ENCODE assay signal across 32 mouse cellular contexts in the genomic region with DNA sequence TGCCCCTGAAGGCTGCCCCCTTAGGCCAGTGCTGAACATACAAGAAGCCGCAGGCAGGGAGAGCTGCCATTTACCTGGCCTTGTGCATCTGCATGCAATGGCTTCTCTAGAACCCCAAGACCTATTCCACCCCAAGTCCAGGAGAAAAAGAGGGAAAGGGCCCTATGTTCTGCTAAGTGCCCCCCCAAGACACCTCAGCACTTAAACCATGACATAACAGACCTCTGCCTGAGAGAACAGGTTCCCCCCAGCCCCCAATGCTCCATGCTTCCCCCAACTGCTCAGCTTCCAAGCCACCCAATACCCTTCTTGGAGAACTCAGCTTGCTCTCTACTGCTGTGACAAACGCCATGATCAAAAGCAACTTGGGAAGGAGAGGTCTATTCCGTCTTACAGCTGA. TPM values are rescaled to one million over a fixed set of nuclear protein-coding genes. Genes with fewer than 3 reads are reported as not detected.
"Had no signal": no experiment of that assay in that cellular context is flagged by ENCODE, and none has a peak within 500 bp of the region (broad histone marks: within the 10 kb centered on the region; RNA-seq: fewer than 3 reads in every experiment).

No protein-coding gene starts in this region.

- H3K9ac ChIP-seq: limb, embryonic 12.5 days; limb, embryonic 13.5 days; limb, embryonic 15.5 days; liver, embryonic 12.5 days; liver, embryonic 13.5 days; liver, embryonic 14.5 days; liver, embryonic 15.5 days; liver, postnatal 0 days; lung, embryonic 14.5 days; lung, embryonic 15.5 days; midbrain, embryonic 12.5 days; midbrain, embryonic 13.5 days; midbrain, embryonic 15.5 days; neural tube, embryonic 12.5 days had no signal

- H3K4me2 ChIP-seq: limb, embryonic 12.5 days; limb, embryonic 13.5 days; limb, embryonic 15.5 days; liver, embryonic 11.5 days; liver, embryonic 12.5 days; liver, embryonic 13.5 days; liver, embryonic 15.5 days; lung, embryonic 14.5 days; lung, embryonic 15.5 days; midbrain, embryonic 12.5 days; midbrain, embryonic 13.5 days; midbrain, embryonic 15.5 days; neural tube, embryonic 12.5 days had no signal

- H3K4me3 ChIP-seq: left cerebral cortex, adult 2 months; limb, embryonic 10.5 days; limb, embryonic 12.5 days; limb, embryonic 13.5 days; limb, embryonic 15.5 days; liver, embryonic 12.5 days; liver, embryonic 13.5 days; liver, embryonic 15.5 days; lung, embryonic 15.5 days; megakaryocyte, embryonic 14.5 days; midbrain, embryonic 10.5 days; midbrain, embryonic 12.5 days; midbrain, embryonic 13.5 days; midbrain, embryonic 15.5 days; myocyte; neural tube, embryonic 12.5 days had no signal

- DNase-seq: left cerebral cortex, postnatal 4 days; liver; liver, embryonic 13.5 days; liver, postnatal 0 days; lung, adult 18-20 months; lung, adult 2 months; lung, embryonic 14.5 days; lung, postnatal 10 days; lung, postnatal 14 days; lung, postnatal 36 days; lung, postnatal 4 days; midbrain, embryonic 14.5 days had no signal

- H3K9me3 ChIP-seq: limb, embryonic 10.5 days; limb, embryonic 12.5 days; limb, embryonic 13.5 days; limb, embryonic 15.5 days; liver, embryonic 12.5 days; liver, embryonic 13.5 days; liver, embryonic 15.5 days; lung, embryonic 15.5 days; megakaryocyte, embryonic 14.5 days; midbrain, embryonic 10.5 days; midbrain, embryonic 12.5 days; midbrain, embryonic 13.5 days; midbrain, embryonic 15.5 days; neural tube, embryonic 12.5 days had no signal

- H3K27ac ChIP-seq: left cerebral cortex, adult 2 months; limb, embryonic 10.5 days; limb, embryonic 12.5 days; limb, embryonic 13.5 days; limb, embryonic 15.5 days; liver, embryonic 12.5 days; liver, embryonic 13.5 days; liver, embryonic 14.5 days; liver, embryonic 15.5 days; lung, embryonic 15.5 days; macrophage; midbrain, embryonic 10.5 days; midbrain, embryonic 12.5 days; midbrain, embryonic 13.5 days; midbrain, embryonic 15.5 days; neural tube, embryonic 12.5 days had no signal

- H3K36me3 ChIP-seq: limb, embryonic 10.5 days; limb, embryonic 12.5 days; limb, embryonic 13.5 days; limb, embryonic 15.5 days; liver, embryonic 12.5 days; liver, embryonic 13.5 days; liver, embryonic 15.5 days; lung, embryonic 15.5 days; midbrain, embryonic 10.5 days; midbrain, embryonic 12.5 days; midbrain, embryonic 13.5 days; midbrain, embryonic 15.5 days; neural tube, embryonic 12.5 days had no signal

- ATAC-seq: liver, embryonic 12.5 days; liver, postnatal 0 days; lung, postnatal 0 days; midbrain, embryonic 13.5 days; midbrain, embryonic 15.5 days had no signal

- H3K4me1 ChIP-seq: limb, embryonic 10.5 days; limb, embryonic 12.5 days; limb, embryonic 13.5 days; limb, embryonic 15.5 days; liver, embryonic 12.5 days; liver, embryonic 13.5 days; liver, embryonic 15.5 days; lung, embryonic 15.5 days; megakaryocyte, embryonic 14.5 days; midbrain, embryonic 10.5 days; midbrain, embryonic 12.5 days; midbrain, embryonic 13.5 days; midbrain, embryonic 15.5 days; neural tube, embryonic 12.5 days had no signal

RNA-seq across cellular contexts. Expression of a gene that starts 17.4 kb away (rescaled TPM):
- polyA plus RNA-seq: liver, adult 2 months had no signal
